Mouse (Mus musculus) intestine, embryonic 14.5 days (tissue): ENCODE measurements around the gene Gsx2. TPM values are rescaled to one million over a fixed set of nuclear protein-coding genes. Genes with fewer than 3 reads are reported as not detected.

Experiments
- ATAC-seq: fragments of 200-750 bp; cut with Nextera tagmentation; replicated peaks from 2 replicates; pipeline ENCODE4 v1.8.0; 2017; ENCODE audit warnings: low read depth, moderate number of reproducible peaks, moderate TSS enrichment, moderate library complexity; ENCODE audit not compliant: low FRiP score, low TSS enrichment
- DNase-seq: peaks from one replicate; pipeline ENCODE4 v3.0.0-alpha.2; 2018; ENCODE audit warnings: low spot score
- H3K27ac ChIP-seq: fragments of 300-500 bp; sonication (generic); 2 replicates; pipeline ENCODE4 v1.5.1; 2014; ENCODE audit warnings: low read depth, mild to moderate bottlenecking, control low read depth
- H3K27me3 ChIP-seq: fragments of 300-500 bp; sonication (generic); replicated peaks from 2 replicates; pipeline ENCODE4 v1.6.1; 2014; ENCODE audit warnings: low read length, control low read depth; ENCODE audit not compliant: control insufficient read depth, insufficient read depth
- H3K36me3 ChIP-seq: fragments of 300-500 bp; sonication (generic); 2 replicates; pipeline ENCODE4 v1.6.1; 2014; ENCODE audit warnings: low read length, control low read depth; ENCODE audit not compliant: control insufficient read depth, insufficient read depth
- H3K4me1 ChIP-seq: fragments of 300-500 bp; sonication (generic); replicated peaks from 2 replicates; pipeline ENCODE4 v1.6.1; 2014; ENCODE audit warnings: low read length, control low read depth, mixed read lengths; ENCODE audit not compliant: control insufficient read depth, insufficient read depth
- H3K4me2 ChIP-seq: fragments of 300-500 bp; sonication (generic); 2 replicates; pipeline ENCODE4 v1.6.1; 2014; ENCODE audit warnings: low read length
- H3K4me3 ChIP-seq: fragments of 300-500 bp; sonication (generic); 2 replicates; pipeline ENCODE4 v1.5.1; 2014; ENCODE audit warnings: low read depth, low read length, control low read depth, mixed read lengths
- H3K9ac ChIP-seq: fragments of 300-500 bp; sonication (generic); 2 replicates; pipeline ENCODE4 v1.6.1; 2014; ENCODE audit warnings: mild to moderate bottlenecking, low read length
- H3K9me3 ChIP-seq: fragments of 300-500 bp; sonication (generic); 2 replicates; pipeline ENCODE4 v1.6.1; 2016; ENCODE audit warnings: low read length, control low read depth; ENCODE audit not compliant: control insufficient read depth
- WGBS: fragments of 180-500 bp; shearing (Covaris S2); extraction: QIAGEN DNeasy Blood & Tissue Kit; methylation state at CpG from one replicate; pipeline ENCODE4 v1.1.7; 2014; 5-methylcytosine and 5-hydroxymethylcytosine counted together
- polyA plus RNA-seq: library from polyadenylated mRNA; unstranded; fragments of >200 nt; fragmentation: Nextera tagmentation; extraction: Ambion mirVana; gene quantifications from 2 replicates; pipeline ENCODE4 v1.2.1, GENCODE M21; 2014

Gsx2 gene
- polyA plus RNA-seq, 1 experiment from 2014 or later: not detected

DNA sequence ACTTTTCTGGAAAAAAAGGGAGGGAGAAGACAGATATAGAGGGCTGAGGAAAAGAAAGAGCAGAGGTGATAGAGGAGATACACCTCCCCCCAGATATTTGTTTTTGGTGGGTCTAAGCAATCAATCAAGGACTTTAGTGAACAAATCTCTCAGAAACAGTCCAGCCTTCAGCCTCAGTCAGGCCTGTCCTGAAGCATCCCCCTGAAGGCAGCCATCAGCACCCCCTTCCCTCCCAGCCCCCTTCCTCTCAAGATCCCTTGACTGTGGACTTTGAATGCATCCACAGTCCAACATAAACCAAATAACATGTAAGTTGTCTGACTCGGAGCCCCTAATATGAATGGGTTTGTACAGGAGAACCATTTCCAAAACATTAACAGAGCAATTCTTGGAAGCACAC lies 2.2 kb upstream of the Gsx2 start:
- DNase-seq: no peak
- H3K4me1 ChIP-seq: no peaks in the 10 kb centered on the region
- H3K27me3 ChIP-seq: peaks cover 99% of the 10 kb centered on the region
- no peak for ATAC-seq
- H3K36me3 ChIP-seq: no peaks in the 10 kb centered on the region
- H3K27ac ChIP-seq: no peak overlapping the region
- no peak overlapping the region for H3K9ac ChIP-seq
- no peak overlapping the region for H3K4me3 ChIP-seq
- 14% methylated on average over 1 of the region's 1 CpGs for WGBS
- no peaks in the 10 kb centered on the region for H3K9me3 ChIP-seq
- no peak overlapping the region for H3K4me2 ChIP-seq

DNA sequence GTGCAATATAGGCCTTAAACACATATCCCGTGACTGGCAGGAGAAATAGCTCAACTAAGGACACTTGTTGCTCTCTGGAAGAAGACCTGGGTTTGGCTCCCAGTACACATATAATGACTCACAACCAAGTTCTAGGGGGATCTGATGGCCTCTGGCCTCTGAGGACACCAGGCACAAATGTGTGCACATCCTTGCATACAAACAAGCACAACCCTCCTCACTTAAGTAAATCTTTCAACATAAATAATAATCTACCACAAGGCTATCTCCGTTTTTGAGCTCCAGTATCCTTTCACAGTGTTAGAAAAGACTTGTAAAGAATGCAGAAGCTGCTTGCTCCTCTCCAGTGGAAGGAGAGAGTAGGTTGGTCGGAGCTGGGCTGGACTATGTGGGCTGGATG lies 1.7 kb upstream of the Gsx2 start:
- H3K4me2 ChIP-seq: no peak overlapping the region
- DNase-seq (no peak), ATAC-seq (no peak)
- H3K4me3 ChIP-seq: no peak overlapping the region
- WGBS: 18% methylated on average over 3 of the region's 3 CpGs
- H3K36me3 ChIP-seq: no peaks in the 10 kb centered on the region
- H3K9me3 ChIP-seq: no peaks in the 10 kb centered on the region
- H3K9ac ChIP-seq: no peak overlapping the region
- no peak overlapping the region for H3K27ac ChIP-seq
- H3K4me1 ChIP-seq: no peaks in the 10 kb centered on the region
- H3K27me3 ChIP-seq: peaks cover 99% of the 10 kb centered on the region

DNA sequence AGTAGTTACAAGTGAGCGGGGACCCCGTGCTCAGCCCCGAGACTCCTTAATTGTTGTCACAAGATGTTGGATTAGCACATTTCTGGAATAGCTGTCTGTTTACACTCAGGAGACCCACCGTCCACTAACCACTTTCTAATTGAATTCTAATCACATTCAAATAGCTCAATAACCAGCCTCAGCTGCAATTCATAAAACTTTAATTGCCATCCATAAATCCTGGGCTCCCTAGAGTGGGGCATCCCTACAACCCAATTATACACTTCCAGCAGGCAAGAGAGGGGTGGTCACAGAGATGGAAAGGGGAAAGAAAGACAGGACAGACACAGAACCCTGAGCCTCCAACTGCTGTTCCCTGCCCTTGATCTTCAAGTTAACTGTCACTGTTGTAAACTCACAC lies 1.3 kb upstream of the Gsx2 start:
- DNase-seq: no peak
- peaks cover 99% of the 10 kb centered on the region for H3K27me3 ChIP-seq
- WGBS: 7% methylated on average over 4 of the region's 4 CpGs
- H3K4me2 ChIP-seq: no peak overlapping the region
- H3K9me3 ChIP-seq: no peaks in the 10 kb centered on the region
- H3K4me3 ChIP-seq: no peak overlapping the region
- no peaks in the 10 kb centered on the region for H3K36me3 ChIP-seq
- H3K9ac ChIP-seq: no peak overlapping the region
- no peak for ATAC-seq
- H3K27ac ChIP-seq: no peak overlapping the region
- H3K4me1 ChIP-seq: no peaks in the 10 kb centered on the region

DNA sequence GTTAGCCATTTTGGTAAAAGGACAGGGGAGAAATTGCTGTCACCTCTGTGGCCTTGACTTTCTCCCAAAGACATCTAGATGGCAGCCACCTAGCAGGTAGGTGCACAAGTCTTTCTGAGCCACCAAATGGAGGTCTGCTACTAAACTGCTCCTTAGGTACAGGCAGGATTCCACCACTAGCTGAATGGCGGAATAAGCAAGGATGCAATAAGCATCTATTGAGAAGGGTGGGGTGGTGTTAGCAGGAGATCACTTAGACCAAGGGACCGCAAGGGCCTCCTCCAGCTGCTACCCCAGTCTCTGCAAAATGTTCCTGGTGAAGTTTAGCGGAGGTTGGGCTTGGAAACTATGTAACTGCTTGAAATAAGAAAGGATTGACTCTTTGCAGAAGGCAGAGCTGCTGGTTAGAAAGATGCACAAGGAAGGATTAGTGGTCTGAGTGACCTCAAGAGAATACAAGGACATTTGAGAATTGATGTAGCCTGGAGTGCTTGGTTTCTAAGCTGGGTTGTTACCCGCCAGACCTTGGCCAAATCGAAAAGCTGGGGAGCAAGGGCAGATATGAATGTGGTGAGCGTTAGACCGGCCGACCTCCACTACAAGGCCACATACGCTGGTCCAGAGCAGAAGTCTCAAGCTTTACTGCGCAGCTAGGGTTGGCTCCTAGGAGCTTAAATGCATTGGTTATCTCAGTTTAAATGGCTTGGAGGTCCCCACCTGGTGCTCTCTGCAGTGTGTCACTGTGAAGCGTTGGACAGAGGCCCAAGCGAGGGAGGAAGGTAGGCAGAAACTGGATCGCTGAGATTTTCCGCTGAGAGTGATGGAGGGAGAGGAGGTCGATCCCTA lies 641 bp upstream of the Gsx2 start:
- peak overlapping the region; percentile 34; the same call in 1 of the 2 replicates for H3K4me2 ChIP-seq
- ATAC-seq (no peak), DNase-seq (no peak)
- H3K4me1 ChIP-seq: no peaks in the 10 kb centered on the region
- H3K9me3 ChIP-seq: no peaks in the 10 kb centered on the region
- peaks cover 99% of the 10 kb centered on the region for H3K27me3 ChIP-seq
- H3K4me3 ChIP-seq: peak overlapping the region; percentile 17; the same call in 1 of the 2 replicates
- no peak overlapping the region for H3K9ac ChIP-seq
- no peaks in the 10 kb centered on the region for H3K36me3 ChIP-seq
- H3K27ac ChIP-seq: no peak overlapping the region
- WGBS: 10% methylated on average over 15 of the region's 15 CpGs

DNA sequence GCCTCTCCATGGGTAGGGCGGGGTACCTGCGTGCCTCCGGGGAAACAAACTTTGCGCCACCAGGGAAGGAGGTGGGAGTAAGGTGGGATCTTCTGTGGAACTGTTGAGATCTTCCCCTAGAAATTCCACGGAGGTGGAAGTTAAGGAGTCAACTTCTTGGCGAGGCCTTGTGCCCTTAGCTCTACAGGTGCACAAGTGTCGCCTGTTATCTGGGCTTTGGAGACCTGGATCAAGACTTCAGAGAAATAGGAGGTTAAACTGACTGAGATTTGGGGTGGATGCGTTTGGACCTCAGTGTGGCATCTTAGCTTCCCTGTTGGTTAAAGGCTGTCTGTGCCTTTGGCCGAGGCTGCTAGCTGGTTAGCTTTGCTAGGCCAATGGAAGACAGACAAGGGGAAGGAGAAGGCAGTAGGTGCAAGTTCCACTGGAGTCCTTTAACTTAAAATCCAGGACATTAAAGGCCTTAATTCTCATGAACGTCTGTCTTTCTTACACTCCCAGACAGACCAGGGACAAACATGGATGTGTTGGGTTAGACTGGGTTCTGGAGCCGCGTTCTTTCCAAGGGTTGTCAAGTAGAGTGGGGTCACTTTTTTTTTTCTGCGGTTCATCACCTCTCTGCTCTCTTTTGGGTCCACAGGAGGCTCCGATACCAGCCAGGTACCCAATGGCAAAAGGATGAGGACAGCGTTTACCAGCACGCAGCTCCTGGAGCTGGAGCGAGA lies 1.1 kb downstream of the Gsx2 start:
- no peaks in the 10 kb centered on the region for H3K4me1 ChIP-seq
- H3K4me3 ChIP-seq: 0 out of 2 replicates have a peak overlapping the region, but pooled peaks have one; percentile 17
- H3K27me3 ChIP-seq: peaks cover 100% of the 10 kb centered on the region
- H3K9ac ChIP-seq: no peak overlapping the region
- H3K36me3 ChIP-seq: no peaks in the 10 kb centered on the region
- ATAC-seq: no peak
- no peaks in the 10 kb centered on the region for H3K9me3 ChIP-seq
- no peak for DNase-seq
- no peak overlapping the region for H3K27ac ChIP-seq
- 1% methylated on average over 17 of the region's 17 CpGs for WGBS
- peak overlapping the region; percentile 34 for H3K4me2 ChIP-seq

DNA sequence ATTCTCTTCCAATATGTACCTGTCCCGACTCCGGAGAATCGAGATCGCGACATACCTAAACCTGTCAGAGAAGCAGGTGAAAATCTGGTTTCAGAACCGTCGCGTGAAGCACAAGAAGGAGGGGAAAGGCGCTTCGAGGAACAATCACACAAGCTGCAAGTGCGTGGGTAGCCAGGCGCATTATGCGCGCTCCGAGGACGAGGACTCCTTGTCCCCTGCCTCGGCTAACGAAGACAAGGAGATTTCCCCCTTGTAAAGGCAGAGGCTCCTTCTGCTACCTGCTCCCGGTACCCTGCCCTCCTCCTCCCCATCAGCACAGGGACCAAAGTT lies 1.6 kb downstream of the Gsx2 start:
- H3K4me3 ChIP-seq: no peak overlapping the region
- no peaks in the 10 kb centered on the region for H3K9me3 ChIP-seq
- ATAC-seq (no peak), DNase-seq (no peak)
- H3K27me3 ChIP-seq: peaks cover 100% of the 10 kb centered on the region
- under 1% methylated on average over 19 of the region's 19 CpGs for WGBS
- H3K27ac ChIP-seq: no peak overlapping the region
- H3K36me3 ChIP-seq: no peaks in the 10 kb centered on the region
- no peak overlapping the region for H3K9ac ChIP-seq
- no peaks in the 10 kb centered on the region for H3K4me1 ChIP-seq
- no peak overlapping the region for H3K4me2 ChIP-seq

DNA sequence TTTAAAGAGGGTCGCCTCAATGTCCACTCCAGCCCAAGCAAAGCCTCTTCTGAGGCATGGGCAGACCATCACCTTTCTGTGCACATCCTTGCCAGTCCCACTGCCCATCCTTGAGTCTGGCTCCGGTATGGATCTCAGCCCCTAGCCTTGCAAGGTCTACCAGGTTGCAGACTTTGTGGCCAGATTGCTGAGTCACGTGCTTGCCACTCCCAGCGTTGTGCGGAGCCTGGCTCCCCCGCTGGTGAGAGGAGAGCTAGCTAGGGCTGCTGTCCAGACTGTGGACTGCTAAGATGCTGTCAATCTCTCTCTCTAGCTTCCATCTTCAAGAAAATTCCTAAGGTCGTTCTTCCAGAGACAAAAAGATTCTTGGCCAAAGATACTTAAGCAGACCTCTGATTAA lies 4.2 kb downstream of the Gsx2 start:
- H3K4me1 ChIP-seq: no peaks in the 10 kb centered on the region
- H3K9me3 ChIP-seq: no peaks in the 10 kb centered on the region
- H3K27me3 ChIP-seq: peaks cover 100% of the 10 kb centered on the region
- DNase-seq (no peak), ATAC-seq (no peak)
- WGBS: 1% methylated on average over 7 of the region's 7 CpGs
- no peak overlapping the region for H3K27ac ChIP-seq
- H3K4me3 ChIP-seq: no peak overlapping the region
- no peak overlapping the region for H3K9ac ChIP-seq
- H3K4me2 ChIP-seq: no peak overlapping the region
- H3K36me3 ChIP-seq: no peaks in the 10 kb centered on the region

DNA sequence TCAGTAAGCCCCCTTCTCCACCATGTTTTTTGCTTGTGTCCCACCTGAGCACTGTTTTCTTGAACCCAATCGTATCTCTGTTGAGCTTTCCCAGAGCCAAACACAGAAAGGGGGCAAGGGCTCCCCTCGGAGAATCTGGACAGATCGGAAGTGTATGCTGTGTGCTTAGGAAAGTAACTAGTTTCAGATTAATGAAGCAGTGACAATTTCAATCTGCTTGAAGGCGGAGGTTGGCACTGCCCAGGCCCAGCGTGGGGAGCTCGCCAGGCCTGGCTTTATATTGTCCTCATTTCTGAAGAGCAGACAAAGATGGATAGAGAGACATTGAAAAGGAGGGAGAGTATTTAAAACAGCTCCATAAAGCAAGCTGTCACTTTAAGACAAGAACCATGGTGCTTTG lies 7.0 kb downstream of the Gsx2 start:
- H3K9ac ChIP-seq: no peak overlapping the region
- peaks cover 100% of the 10 kb centered on the region for H3K27me3 ChIP-seq
- no peaks in the 10 kb centered on the region for H3K9me3 ChIP-seq
- ATAC-seq (no peak), DNase-seq (no peak)
- 7% methylated on average over 6 of the region's 6 CpGs for WGBS
- H3K4me1 ChIP-seq: no peaks in the 10 kb centered on the region
- H3K4me3 ChIP-seq: no peak overlapping the region
- no peaks in the 10 kb centered on the region for H3K36me3 ChIP-seq
- no peak overlapping the region for H3K4me2 ChIP-seq
- H3K27ac ChIP-seq: no peak overlapping the region
